Mouse (Mus musculus): ENCODE data around the gene Krt6b.
A peak's percentile ranks its signal among the peaks of the same experiment; 100 is the strongest.
"Not testable (repeated sequence)": the region's sequence is repeated elsewhere in the genome, so short reads cannot be mapped to it uniquely, and the experiment has no call there.

The Krt6b gene

GRCm38 (mm10) chr15:101702380-101702779 is 22.3 kb upstream of the Krt6b start:
- TF ChIP-seq NANOG (IDR thresholded peaks at IDR 0.05; ENCODE audit: borderline replicate concordance, low read length) (peak; percentile 90), POU5F1 (IDR thresholded peaks at IDR 0.05; ENCODE audit: borderline replicate concordance, low read length) (no peak)

GRCm38 (mm10) chr15:101699866-101700265 is 19.8 kb upstream of the Krt6b start:
- H3K4me1 ChIP-seq (replicated peaks; ENCODE audit: low read depth, low read length): no peaks in the 10 kb centered on the region
- no peaks in the 10 kb centered on the region; the same call in 1 of the 2 replicates for H3K27me3 ChIP-seq (ENCODE audit: insufficient read depth, low read length)
- no peaks in the 10 kb centered on the region for H3K9me3 ChIP-seq (ENCODE audit: low read length)
- no peaks in the 10 kb centered on the region for H3K36me3 ChIP-seq (ENCODE audit: insufficient read depth, low read length)
- no peak overlapping the region for H3K4me3 ChIP-seq (replicated peaks; ENCODE audit: low read length)
- TF ChIP-seq NANOG (IDR thresholded peaks at IDR 0.05; ENCODE audit: borderline replicate concordance, low read length): no peak
- TF ChIP-seq POU5F1 (IDR thresholded peaks at IDR 0.05; ENCODE audit: borderline replicate concordance, low read length): no peak
- no peak for TF ChIP-seq CTCF (conservative IDR thresholded peaks at IDR 0.05; ENCODE audit: low read length)

More at GRCm38 (mm10) chr15:101702380-101702779, 22.3 kb upstream of the Krt6b start:
- no peaks in the 10 kb centered on the region for H3K9me3 ChIP-seq (ENCODE audit: low read length)
- H3K4me1 ChIP-seq (replicated peaks; ENCODE audit: low read depth, low read length): no peaks in the 10 kb centered on the region
- no peak overlapping the region for H3K4me3 ChIP-seq (replicated peaks; ENCODE audit: low read length)
- peaks cover 6% of the 10 kb centered on the region; the same call in 1 of the 2 replicates for H3K27me3 ChIP-seq (ENCODE audit: insufficient read depth, low read length)
- H3K36me3 ChIP-seq (ENCODE audit: insufficient read depth, low read length): no peaks in the 10 kb centered on the region

GRCm38 (mm10) chr15:101699192-101699591 is 19.1 kb upstream of the Krt6b start:
- Histone ChIP-seq H3K27me3 (ENCODE audit: insufficient read depth, low read length) (no peaks in the 10 kb centered on the region; the same call in 1 of the 2 replicates), H3K4me1 (replicated peaks; ENCODE audit: low read depth, low read length) (no peaks in the 10 kb centered on the region), H3K9me3 (ENCODE audit: low read length) (no peaks in the 10 kb centered on the region), H3K36me3 (ENCODE audit: insufficient read depth, low read length) (no peaks in the 10 kb centered on the region), H3K4me3 (replicated peaks; ENCODE audit: low read length) (no peak overlapping the region)
- TF ChIP-seq POU5F1 (IDR thresholded peaks at IDR 0.05; ENCODE audit: borderline replicate concordance, low read length) (no peak), NANOG (IDR thresholded peaks at IDR 0.05; ENCODE audit: borderline replicate concordance, low read length) (no peak), CTCF (conservative IDR thresholded peaks at IDR 0.05; ENCODE audit: low read length) (no peak)

- Histone ChIP-seq H3K4me1 (replicated peaks; ENCODE audit: low read depth, low read length) (no peaks in the 10 kb centered on the region), H3K9me3 (ENCODE audit: low read length) (no peaks in the 10 kb centered on the region), H3K27me3 (ENCODE audit: insufficient read depth, low read length) (no peaks in the 10 kb centered on the region; the same call in 1 of the 2 replicates), H3K36me3 (ENCODE audit: insufficient read depth, low read length) (no peaks in the 10 kb centered on the region), H3K4me3 (replicated peaks; ENCODE audit: low read length) (no peak overlapping the region)
- TF ChIP-seq CTCF (conservative IDR thresholded peaks at IDR 0.05; ENCODE audit: low read length) (no peak), NANOG (IDR thresholded peaks at IDR 0.05; ENCODE audit: borderline replicate concordance, low read length) (no peak), POU5F1 (IDR thresholded peaks at IDR 0.05; ENCODE audit: borderline replicate concordance, low read length) (no peak)
Measured at GRCm38 (mm10) chr15:101697326-101698188, 17.5 kb upstream of the Krt6b start.

DNA sequence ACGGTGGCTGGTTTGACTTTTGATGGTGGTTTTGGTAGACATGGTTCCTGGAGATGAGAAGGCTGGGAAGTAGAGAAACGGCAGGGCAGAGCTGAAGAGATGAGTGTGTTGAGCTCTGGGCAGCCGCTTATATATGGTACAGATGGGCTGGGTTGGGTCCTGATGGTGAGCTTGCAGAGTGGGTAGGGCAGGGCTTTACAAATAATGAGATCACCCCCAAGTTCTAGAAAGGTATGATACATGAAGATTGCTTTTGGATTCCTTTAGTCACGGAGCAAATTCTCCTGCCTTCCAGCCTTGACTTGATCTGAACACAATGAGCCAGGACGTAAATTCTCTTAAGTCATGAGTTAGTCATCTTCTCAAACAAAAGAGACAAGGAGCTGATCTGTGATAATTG is 14.1 kb upstream of the Krt6b start, which contains the start of gene Krt6a:
Gene Krt6a (minus strand): TSS at position 101 of the 400 bp plus-strand sequence.
- Histone ChIP-seq H3K9me3 (ENCODE audit: low read length) (no peaks in the 10 kb centered on the region), H3K27me3 (ENCODE audit: insufficient read depth, low read length) (no peaks in the 10 kb centered on the region; the same call in 1 of the 2 replicates), H3K4me3 (replicated peaks; ENCODE audit: low read length) (no peak within 1 kb of the TSS), H3K4me1 (replicated peaks; ENCODE audit: low read depth, low read length) (no peaks in the 10 kb centered on the region), H3K36me3 (ENCODE audit: insufficient read depth, low read length) (no peaks in the 10 kb centered on the region)
- TF ChIP-seq CTCF (conservative IDR thresholded peaks at IDR 0.05; ENCODE audit: low read length): no peak

DNA sequence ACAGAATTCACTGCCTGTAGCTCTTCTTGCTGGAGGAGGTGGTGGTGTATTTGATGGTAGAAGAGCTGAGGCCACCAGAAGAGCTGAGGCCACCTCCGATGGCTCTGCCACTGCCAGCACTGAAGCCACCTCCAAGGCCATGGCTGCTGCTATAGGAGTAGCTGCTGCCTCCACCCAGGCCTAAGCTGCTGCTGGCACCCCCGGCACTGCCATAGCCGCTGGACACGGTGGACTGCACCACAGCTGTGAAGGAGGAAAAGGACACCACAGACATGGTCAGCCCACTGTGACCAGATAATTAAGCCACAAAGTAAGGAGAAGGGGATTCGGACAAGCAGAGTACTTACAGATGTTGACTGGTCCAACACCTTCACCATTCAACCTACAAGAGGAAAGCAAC is 10.4 kb upstream of the Krt6b start:
- not testable (repeated sequence) for H3K9me3 ChIP-seq (ENCODE audit: low read length); H3K4me1 ChIP-seq (replicated peaks; ENCODE audit: low read depth, low read length); H3K36me3 ChIP-seq (ENCODE audit: insufficient read depth, low read length); H3K4me3 ChIP-seq (replicated peaks; ENCODE audit: low read length); H3K27me3 ChIP-seq (ENCODE audit: insufficient read depth, low read length)

DNA sequence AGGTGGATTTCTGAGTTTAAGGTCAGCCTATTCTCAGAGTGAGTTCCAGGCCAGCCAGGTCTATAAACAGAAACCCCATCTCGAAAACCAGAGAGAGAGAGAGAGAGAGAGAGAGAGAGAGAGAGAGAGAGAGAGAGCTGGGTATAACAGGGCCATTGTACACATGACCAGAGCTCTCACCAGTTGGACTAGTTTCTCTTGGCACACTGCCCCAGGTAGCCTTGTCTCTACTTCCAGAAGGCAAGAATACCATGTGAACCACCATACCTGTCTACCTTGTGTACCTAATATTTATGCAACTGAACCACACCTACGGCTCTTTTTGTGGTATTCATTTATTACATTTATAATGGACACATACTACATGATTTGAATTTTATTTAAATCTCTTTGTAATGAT is 8.1 kb upstream of the Krt6b start:
- TF ChIP-seq CTCF (conservative IDR thresholded peaks at IDR 0.05; ENCODE audit: low read length): no peak
- TF ChIP-seq NANOG (IDR thresholded peaks at IDR 0.05; ENCODE audit: borderline replicate concordance, low read length): no peak
- no peak for TF ChIP-seq POU5F1 (IDR thresholded peaks at IDR 0.05; ENCODE audit: borderline replicate concordance, low read length)
- no peaks in the 10 kb centered on the region for H3K9me3 ChIP-seq (ENCODE audit: low read length)
- H3K36me3 ChIP-seq (ENCODE audit: insufficient read depth, low read length): no peaks in the 10 kb centered on the region
- no peak overlapping the region for H3K4me3 ChIP-seq (replicated peaks; ENCODE audit: low read length)
- H3K4me1 ChIP-seq (replicated peaks; ENCODE audit: low read depth, low read length): no peaks in the 10 kb centered on the region
- H3K27me3 ChIP-seq (ENCODE audit: insufficient read depth, low read length): no peaks in the 10 kb centered on the region

DNA sequence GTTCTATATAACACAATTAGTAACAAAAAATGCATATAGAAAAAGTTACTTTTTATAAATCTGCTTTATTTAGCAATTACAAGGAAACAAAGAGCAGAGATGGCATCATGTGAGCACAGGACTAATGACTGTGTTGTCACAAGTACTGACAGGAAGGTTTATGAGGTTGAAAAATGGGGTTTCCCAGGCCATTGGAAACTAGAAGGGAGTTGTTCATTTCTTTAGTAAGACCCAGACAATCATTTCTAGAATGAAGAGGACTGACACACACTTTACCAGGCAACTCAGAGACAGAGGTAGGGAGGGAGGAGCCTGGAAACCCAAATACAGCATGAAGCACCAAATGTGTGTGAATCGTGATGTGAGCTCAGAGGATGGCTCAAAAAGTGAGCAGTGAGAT is 4.1 kb downstream of the Krt6b start:
- no peaks in the 10 kb centered on the region for H3K4me1 ChIP-seq (replicated peaks; ENCODE audit: low read depth, low read length)
- no peak overlapping the region for H3K4me3 ChIP-seq (replicated peaks; ENCODE audit: low read length)
- TF ChIP-seq NANOG (IDR thresholded peaks at IDR 0.05; ENCODE audit: borderline replicate concordance, low read length) (no peak), POU5F1 (IDR thresholded peaks at IDR 0.05; ENCODE audit: borderline replicate concordance, low read length) (no peak), CTCF (conservative IDR thresholded peaks at IDR 0.05; ENCODE audit: low read length) (no peak)
- no peaks in the 10 kb centered on the region for H3K36me3 ChIP-seq (ENCODE audit: insufficient read depth, low read length)
- no peaks in the 10 kb centered on the region for H3K9me3 ChIP-seq (ENCODE audit: low read length)
- H3K27me3 ChIP-seq (ENCODE audit: insufficient read depth, low read length): no peaks in the 10 kb centered on the region

- peaks cover 3% of the 10 kb centered on the region; the same call in 1 of the 2 replicates for H3K9me3 ChIP-seq (ENCODE audit: low read length)
- H3K36me3 ChIP-seq (ENCODE audit: insufficient read depth, low read length): no peaks in the 10 kb centered on the region
- no peak overlapping the region for H3K4me3 ChIP-seq (replicated peaks; ENCODE audit: low read length)
- TF ChIP-seq NANOG (IDR thresholded peaks at IDR 0.05; ENCODE audit: borderline replicate concordance, low read length) (no peak), CTCF (conservative IDR thresholded peaks at IDR 0.05; ENCODE audit: low read length) (no peak), POU5F1 (IDR thresholded peaks at IDR 0.05; ENCODE audit: borderline replicate concordance, low read length) (no peak)
- H3K27me3 ChIP-seq (ENCODE audit: insufficient read depth, low read length): no peaks in the 10 kb centered on the region
- H3K4me1 ChIP-seq (replicated peaks; ENCODE audit: low read depth, low read length): no peaks in the 10 kb centered on the region
Measured at GRCm38 (mm10) chr15:101652736-101653265, 27.3 kb downstream of the Krt6b start.
